Mouse (Mus musculus): Measurements from ENCODE around the gene Usp12.

The Usp12 gene

DNA sequence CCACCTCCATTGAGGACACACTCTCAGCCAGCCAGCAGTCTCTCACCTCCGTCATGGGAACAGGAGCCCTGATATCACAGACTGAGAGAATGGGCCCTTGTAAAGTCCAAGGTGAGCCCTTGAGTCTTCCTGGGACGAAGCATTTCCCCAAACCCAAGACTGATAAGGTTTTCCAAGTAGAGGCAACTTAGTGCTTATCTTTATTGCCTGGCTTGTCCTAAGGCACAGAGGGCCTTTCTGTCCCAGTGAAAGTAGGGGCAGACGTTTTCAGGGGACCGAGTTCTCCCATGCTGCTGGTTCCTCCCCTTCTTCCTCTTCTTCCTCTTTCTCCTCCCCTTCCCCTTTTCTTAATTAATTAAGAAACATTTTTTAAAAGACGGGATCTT lies 101.8 kb downstream of the Usp12 start:
- DNase-seq (ENCODE audit: low read depth, low spot score) = no peak

DNA sequence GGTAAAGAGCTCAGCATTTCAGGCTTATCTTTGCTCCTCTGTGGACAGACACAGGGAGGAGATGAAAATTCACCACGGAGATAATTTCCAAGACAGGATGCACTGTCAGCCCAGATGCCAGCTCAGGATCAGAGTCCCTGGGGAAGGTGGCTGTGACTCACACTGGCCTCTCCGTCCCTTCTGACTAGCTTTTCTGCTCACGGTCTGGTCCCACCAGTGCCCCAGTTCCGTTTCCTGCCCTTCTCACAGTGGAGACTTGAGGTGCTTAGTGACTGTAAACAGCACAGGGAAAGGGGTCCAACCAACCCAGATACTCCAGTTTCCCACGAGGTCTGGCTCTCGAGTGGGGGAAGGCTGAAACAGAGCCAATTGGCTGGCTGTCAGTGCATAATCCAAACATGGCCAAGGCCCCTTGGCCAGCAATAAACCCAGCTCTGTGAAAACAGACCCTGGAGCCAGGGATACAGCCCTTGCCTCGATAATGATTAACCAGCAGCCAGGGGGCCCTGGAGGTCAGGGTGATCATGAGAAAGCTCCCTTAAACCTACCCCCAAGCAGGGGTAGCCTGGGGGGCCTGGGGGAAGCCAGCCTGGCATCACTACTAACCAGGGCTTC lies 102.3 kb downstream of the Usp12 start:
- DNase-seq (ENCODE audit: low read depth, low spot score) = no peak

DNA sequence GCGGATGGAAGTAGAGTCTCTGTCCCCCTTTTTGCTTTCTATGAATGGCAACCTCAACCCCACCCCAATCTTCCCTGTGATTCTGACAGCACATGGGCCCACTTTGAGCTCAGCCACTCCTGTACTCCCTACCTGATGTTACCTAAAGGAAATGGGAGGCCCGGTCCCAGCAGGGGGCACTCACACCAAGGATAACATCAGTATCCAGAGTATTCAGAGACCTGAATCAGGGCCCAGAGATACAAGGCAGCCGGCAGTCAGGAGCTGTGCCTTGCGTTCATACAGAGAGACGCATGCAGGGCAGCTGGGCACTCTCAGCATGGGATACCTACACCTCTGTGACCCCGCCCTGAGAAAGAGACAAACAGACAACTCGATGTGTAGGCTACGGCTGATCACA lies 103.1 kb downstream of the Usp12 start:
- DNase-seq (ENCODE audit: low read depth, low spot score) = no peak

DNA sequence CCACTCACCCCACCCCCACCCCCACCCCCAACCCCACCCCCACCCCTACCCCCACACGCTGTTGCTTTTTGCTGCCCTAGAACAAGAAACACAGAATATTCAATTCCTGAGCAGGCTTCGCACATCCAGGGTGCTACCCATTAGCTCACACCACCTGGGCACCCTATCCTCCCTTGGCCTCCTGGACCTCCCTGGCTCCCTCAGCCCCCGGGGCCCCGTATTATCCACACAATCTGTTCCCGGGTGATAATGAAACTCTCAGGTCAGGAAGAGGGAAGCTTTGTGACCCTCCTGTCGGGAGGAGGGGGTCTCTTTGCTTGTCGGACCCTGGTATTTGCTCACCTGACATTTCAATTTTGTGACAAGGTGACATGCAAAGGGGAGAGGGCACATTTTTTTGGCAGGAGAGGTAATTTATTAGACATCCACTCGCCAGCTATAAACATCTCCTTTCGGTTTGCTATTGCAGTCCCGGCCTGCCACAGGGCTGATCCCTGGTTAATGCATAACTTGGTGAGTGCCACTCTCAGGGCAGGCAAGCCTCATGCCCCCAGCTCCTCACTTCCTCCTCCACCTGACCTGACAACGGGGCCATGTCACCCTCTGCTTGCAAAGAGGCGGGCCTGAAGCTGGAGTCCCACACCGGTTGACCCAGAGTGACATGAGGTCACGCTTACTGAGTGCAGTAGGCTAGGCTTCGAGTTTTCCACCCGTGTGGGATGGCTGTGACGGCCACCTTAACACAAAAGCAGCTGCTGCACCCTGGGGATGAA lies 107.1 kb downstream of the Usp12 start:
- no peak for DNase-seq (ENCODE audit: low read depth, low spot score)

DNA sequence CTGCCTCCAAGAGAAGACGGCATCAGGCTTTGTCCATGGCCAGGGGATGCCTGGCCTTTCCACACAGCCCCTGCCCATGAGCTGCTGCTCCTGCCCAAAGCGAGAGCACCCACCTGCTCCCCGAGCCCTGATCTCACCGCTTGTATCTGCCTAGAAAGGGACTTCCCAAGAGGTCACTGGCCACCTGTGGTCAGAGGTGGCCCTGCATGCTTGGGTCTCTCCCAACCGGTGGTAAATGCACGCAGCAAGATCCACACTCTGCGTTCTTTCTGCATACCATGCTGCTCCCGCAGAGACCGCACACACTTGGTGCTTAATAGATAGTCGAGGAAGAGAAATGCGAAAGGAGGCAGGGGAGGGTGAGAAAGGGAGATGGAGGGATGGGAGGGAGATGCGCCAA lies 107.9 kb downstream of the Usp12 start:
- no peak for DNase-seq (ENCODE audit: low read depth, low spot score)
